Mouse (Mus musculus): ENCODE measurements at regions not wholly inside any gene's neighbourhood (a gene's known extent, or its start where the extent isn't known, plus 50 kb on each side); places are given as distances from the start of the nearest gene placed in this dataset.

DNA sequence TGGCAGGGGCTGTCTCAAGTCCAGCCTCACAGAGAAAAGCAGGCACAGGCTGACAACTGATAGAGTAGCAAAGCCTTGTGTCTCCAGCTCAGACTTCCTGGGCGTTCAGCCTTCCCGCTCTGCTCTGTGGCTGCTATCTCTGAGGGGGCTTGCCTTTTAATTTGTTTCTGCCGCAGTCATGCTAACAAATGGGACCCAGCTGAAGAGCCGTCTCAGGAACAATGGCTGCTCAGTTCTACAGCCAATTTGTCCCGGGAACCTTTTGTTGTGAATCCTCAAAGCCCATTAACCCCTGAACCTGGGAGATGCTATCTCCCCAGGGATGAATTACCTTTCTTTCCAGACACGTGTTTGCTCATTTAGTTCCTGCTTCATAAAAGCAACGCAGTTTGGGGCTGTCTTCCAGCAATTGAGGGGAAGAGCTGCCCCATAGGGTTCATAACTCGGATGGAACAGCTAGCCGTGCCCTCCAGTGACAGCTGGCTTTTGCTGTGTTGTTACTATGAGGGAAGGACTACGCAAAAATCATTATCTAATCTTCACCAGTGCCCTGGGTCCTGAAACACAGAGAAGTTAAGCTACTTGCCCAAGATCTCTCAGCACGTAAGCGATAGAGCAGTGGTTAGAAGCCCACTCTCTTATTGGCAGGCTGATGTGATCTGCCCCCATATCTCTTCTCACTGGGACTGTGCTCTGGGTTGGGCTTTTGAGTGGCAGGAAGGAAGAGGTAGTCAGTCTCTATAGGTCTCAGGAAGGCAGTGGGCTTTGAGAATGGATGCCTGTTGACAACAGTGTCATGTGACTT lies 240.9 kb downstream of the Rybp start:
- no peak for DNase-seq (ENCODE audit: low spot score in 2 of 2)

GRCm38 (mm10) chr6:100045109-100045508 lies 242.2 kb downstream of the Rybp start:
- DNase-seq (ENCODE audit: low spot score in 2 of 2), result no peak

DNA sequence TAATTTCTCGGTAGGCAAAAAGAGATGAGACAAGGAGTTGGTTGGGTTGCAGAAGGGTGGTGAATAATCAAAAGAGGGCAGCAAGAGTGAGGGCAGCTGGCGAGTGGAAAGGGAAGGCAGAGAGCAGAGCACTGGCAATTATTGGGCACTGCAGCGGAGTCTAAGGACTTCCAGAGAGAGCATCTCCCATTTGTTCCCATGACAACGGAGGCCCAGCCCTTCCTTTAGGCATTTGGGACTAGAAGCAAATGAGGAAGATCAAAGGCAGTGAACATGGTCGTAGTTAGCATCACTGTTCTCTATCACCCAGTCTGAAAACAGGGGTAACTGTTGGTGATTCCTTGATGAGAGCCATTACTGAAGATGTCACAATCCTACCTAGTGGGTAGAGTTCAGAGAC lies 246.1 kb downstream of the Rybp start:
- no peak for DNase-seq (ENCODE audit: low spot score in 2 of 2)

GRCm38 (mm10) chr6:100040459-100040984 lies 246.8 kb downstream of the Rybp start:
- no peak for DNase-seq (ENCODE audit: low spot score in 2 of 2)

DNA sequence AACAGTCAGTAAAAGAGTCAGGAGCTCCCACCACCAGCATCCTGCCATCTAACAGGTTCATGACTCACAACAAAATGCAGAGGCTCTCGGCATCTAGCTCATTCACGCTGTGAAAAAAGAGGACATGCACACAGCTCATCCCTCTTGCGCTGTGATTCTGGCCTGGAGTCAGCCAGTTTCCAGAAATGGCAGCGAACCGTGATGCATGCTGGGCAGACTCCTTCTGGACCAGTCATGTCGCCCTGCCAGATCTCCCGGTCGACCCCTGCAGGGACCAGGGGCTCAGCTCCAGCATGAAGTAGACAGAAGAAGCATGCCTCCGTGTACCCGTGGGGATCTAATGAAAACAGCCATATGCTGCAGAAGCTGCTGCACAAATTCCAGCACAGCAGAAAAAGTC lies 254.6 kb downstream of the Rybp start:
- peak; percentile 39 to 58 for DNase-seq (ENCODE audit: low spot score in 2 of 2)

- DNase-seq (ENCODE audit: low spot score in 2 of 2), result no peak
Measured at GRCm38 (mm10) chr6:100030522-100030921, 256.8 kb downstream of the Rybp start.

- DNase-seq (ENCODE audit: low spot score in 2 of 2), result no peak
Measured at GRCm38 (mm10) chr6:100030010-100030409, 257.3 kb downstream of the Rybp start.

- no peak for DNase-seq (ENCODE audit: low spot score in 2 of 2)
Measured at GRCm38 (mm10) chr6:100027524-100027923, 259.8 kb downstream of the Rybp start.

DNA sequence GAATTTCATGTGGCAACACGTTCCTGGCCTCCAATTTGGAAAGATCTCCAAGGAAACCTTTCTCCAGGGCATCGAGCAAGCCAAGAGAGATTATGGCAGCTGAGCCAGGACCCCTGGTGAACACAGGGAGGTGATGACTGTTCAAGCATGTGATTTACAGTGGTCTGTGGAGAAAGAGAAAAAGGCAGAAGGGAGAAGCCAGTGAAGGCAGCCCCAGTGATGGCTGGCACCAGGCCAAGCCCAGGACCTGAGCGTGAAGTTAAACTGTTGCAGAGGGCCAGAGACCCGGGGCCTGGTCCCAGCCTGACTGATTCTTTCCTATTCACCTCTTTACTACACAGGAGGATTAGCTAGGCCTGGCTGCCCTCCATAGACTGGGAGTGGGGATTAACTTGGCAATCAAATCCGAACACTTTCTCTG lies 261.7 kb downstream of the Rybp start:
- DNase-seq (ENCODE audit: low spot score in 2 of 2), result no peak

DNA sequence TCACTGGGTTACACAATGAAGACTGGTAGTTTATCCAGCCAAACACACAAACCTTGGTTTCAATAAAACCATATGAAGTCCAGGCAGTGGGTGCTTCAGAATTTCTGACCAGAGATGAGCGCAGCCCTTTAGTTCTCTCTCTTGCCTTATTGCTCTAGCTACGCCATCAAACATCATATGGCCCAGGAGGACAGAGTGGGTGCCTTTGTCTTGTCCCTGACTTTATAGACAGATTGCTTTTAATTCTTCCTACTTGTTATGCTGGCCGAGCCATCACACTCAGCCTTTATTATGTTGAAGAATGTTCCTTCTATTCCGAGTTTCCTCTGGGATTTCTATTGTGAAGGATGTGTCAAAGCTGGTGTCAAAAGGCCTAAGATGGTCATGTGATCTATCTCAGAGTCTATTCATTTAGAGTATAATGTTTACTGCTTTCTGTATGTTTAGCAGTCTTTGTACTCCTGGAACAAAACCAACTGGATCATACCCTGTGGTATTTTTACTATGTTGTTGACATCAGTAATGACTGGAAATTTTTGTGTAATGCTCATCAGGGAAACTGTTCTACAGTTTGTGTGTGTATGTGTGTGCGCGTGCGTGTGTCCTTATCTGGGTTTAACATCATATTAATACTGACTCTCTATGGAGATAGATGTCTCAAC lies 263.7 kb downstream of the Rybp start:
- no peak for DNase-seq (ENCODE audit: low spot score in 2 of 2)

DNA sequence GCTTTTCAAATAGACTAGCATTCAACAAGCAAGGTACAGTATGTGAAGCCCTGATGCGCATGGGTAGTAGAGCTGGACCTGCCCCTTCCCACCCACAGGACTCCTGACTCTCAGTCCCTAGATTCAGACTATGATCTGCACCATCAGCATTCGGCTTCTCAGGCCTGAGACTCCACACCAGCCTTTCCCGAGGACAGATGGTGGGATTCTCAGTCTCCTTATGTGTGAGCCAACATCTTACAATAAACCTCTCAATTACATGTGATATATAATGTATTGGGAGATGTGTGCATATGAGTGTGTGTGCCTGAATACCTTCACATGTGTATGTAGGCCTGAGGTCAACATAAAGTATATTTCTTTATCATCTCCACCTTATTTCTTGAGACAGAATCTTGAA lies 268.3 kb downstream of the Rybp start:
- no peak for DNase-seq (ENCODE audit: low spot score in 2 of 2)

- no peak for DNase-seq (ENCODE audit: low spot score in 2 of 2)
Measured at GRCm38 (mm10) chr6:100013949-100014348, 273.3 kb downstream of the Rybp start.

GRCm38 (mm10) chr6:100011520-100012062 lies 275.7 kb downstream of the Rybp start:
- DNase-seq (ENCODE audit: low spot score in 2 of 2), result peak; percentile 43 to 61

GRCm38 (mm10) chr6:100010954-100011481 lies 276.3 kb downstream of the Rybp start:
- no peak for DNase-seq (ENCODE audit: low spot score in 2 of 2)

DNA sequence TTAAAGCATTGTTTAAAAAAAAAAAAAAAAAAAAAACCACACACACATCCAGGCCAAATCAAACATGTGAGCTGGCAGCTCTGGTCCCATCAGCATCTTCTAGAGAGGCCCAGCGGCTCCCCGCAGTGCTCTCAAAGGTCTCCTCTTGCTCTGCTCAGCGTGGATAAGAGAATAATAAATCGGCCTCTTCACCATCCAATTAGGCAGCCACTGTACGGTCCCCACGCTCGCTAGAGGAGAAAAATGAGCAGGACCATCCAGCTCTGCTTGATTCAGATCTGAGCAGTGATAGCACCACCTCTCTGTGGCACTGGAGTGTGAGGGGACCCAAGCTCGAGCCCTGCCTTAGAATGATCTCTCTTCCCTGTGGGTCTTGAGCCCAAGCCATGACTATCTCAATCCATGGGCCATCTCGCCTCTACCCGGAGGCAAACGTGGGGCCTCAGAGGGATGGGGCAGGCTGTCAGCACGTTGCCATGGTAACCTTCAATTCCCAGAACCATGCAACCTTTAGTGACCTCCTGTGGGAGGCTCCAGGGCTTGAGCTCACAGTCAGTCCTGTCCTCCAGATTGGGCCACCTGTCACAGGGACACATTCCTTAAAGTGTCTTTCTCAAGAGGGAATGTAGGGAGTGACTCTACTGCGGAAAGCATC lies 273.6 kb upstream of the Prok2 start:
- DNase-seq (ENCODE audit: low spot score in 2 of 2), result no peak

GRCm38 (mm10) chr6:99995970-99996956 lies 270.1 kb upstream of the Prok2 start:
- DNase-seq (ENCODE audit: low spot score in 2 of 2), result no peak

DNA sequence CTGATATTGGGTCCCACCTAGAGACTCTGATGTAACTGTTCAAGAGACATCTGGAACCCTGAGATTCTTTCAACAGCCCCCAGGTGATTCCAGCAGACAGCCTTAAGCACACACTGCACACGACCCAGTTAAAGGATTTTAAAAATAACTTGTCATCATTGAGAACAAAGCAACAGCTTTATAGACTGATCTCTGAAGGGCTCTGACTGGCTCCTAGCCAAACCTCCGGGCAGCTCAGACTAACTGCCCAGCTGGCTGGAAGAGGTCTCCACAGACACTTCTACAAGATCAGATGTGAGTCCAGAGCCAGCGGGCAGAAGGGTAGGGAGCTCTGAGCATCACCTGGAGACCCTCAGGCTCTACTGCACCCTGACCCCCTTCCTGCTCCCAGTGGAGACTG lies 267.8 kb upstream of the Prok2 start:
- DNase-seq (ENCODE audit: low spot score in 2 of 2), result no peak

DNA sequence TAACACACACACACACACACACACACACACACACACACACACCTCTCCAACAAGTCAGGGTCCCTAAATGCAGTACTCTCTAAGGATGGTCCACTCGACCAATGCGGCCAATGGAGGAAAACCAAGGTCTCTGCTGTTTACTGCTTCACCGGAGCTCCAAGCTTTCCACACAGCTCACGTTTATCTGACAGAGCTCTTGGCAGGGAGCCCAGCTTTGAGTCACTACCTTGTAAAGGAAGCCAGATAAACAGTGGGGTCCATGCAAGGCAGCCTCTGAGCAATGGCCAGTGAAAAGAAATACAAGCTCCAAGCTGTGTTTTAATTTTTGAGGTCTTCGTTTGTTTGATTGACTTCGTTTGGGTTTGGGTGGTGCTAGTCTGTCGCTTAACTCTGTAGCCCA lies 264.9 kb upstream of the Prok2 start:
- peak; percentile 60 to 67 for DNase-seq (ENCODE audit: low spot score in 2 of 2)

DNA sequence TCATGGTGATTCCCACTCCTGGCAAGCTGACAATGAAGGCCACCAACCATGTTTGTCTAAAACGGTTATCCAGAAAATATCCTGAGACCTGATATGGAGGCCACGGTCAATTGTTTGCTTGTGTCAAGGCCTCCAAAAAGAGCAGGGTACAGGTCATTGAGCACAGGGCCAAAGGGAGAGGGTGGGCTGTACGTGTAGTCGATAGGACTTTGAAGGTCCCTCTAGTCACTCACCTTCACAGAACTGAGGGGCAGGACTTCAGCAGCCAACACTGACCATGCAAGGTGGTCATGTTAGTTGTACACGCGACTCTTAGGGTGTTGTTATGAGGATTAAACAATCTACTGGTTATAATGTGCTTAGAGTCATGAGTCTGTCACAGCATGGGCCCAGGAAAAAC lies 264.4 kb upstream of the Prok2 start:
- no peak for DNase-seq (ENCODE audit: low spot score in 2 of 2)

GRCm38 (mm10) chr6:99986449-99986848 lies 260.3 kb upstream of the Prok2 start:
- DNase-seq (ENCODE audit: low spot score in 2 of 2), result no peak

GRCm38 (mm10) chr6:99985322-99985721 lies 259.1 kb upstream of the Prok2 start:
- no peak for DNase-seq (ENCODE audit: low spot score in 2 of 2)
